Mouse (Mus musculus) C2C12 (cell line): ENCODE measurements around the gene Polr3g.
A peak's percentile ranks its signal among the peaks of the same experiment; 100 is the strongest.

ENCODE experiments used
- CTCF ChIP-seq: IDR thresholded peaks from one replicate; pipeline ENCODE4 v1.5.1; 2011; ENCODE audit not compliant: control insufficient read depth, insufficient read depth, insufficient read length
- FOSL1 ChIP-seq: IDR thresholded peaks from one replicate; pipeline ENCODE4 v1.8.0; 2011; ENCODE audit warnings: mild to moderate bottlenecking, low read length; ENCODE audit not compliant: poor library complexity, insufficient read depth, severe bottlenecking
- MAX ChIP-seq: IDR thresholded peaks from one replicate; pipeline ENCODE4 v1.6.1; 2011; ENCODE audit warnings: mild to moderate bottlenecking, control low read depth
- MYOD1 ChIP-seq: IDR thresholded peaks from one replicate; pipeline ENCODE4 v1.6.1; 2011; ENCODE audit warnings: low read depth; ENCODE audit not compliant: control insufficient read depth, insufficient read length
- MYOG ChIP-seq: IDR thresholded peaks from one replicate; pipeline ENCODE4 v1.6.1; 2011; ENCODE audit not compliant: control insufficient read depth, insufficient read length; ENCODE audit errors: extremely low read depth
- USF1 ChIP-seq: IDR thresholded peaks from one replicate; pipeline ENCODE4 v1.6.1; 2011; ENCODE audit warnings: low read depth, mild to moderate bottlenecking, control low read depth, moderate library complexity

GRCm38 (mm10) chr13:81684884-81685283, 25.9 kb downstream of the Polr3g start:
- TF ChIP-seq CTCF (no peak), MYOG (no peak), MAX (no peak), USF1 (peak; percentile 11), MYOD1 (peak; percentile 9), FOSL1 (peak; percentile 76)
